Mouse (Mus musculus) midbrain, postnatal 0 days (tissue): ENCODE measurements around the gene Olfr120. TPM values are rescaled to one million over a fixed set of nuclear protein-coding genes. Genes with fewer than 3 reads are reported as not detected.
"Not testable (repeated sequence)": the region's sequence is repeated elsewhere in the genome, so short reads cannot be mapped to it uniquely, and the experiment has no call there.

Experiments used
- ATAC-seq: fragments of 200-750 bp; cut with Nextera tagmentation; 2 replicates; pipeline ENCODE4 v1.8.0; 2017; ENCODE audit warnings: moderate number of reproducible peaks, mild to moderate bottlenecking, moderate TSS enrichment, moderate library complexity; ENCODE audit not compliant: low FRiP score
- DNase-seq: peaks from one replicate; pipeline ENCODE4 v3.0.0-alpha.2; 2015; ENCODE audit warnings: low spot score
- H3K27ac ChIP-seq: fragments of 300-500 bp; sonication (generic); 2 replicates; pipeline ENCODE4 v1.5.1; 2014; ENCODE audit warnings: low read depth, mild to moderate bottlenecking, low read length, mixed read lengths
- H3K27me3 ChIP-seq: fragments of 300-500 bp; sonication (generic); 2 replicates; pipeline ENCODE4 v1.6.1; 2014; ENCODE audit warnings: low read length, control low read depth, mixed read lengths; ENCODE audit not compliant: insufficient read depth
- H3K36me3 ChIP-seq: fragments of 300-500 bp; sonication (generic); 2 replicates; pipeline ENCODE4 v1.6.1; 2014; ENCODE audit warnings: low read length, control low read depth, mixed read lengths; ENCODE audit not compliant: insufficient read depth
- H3K4me1 ChIP-seq: fragments of 300-500 bp; sonication (generic); 2 replicates; pipeline ENCODE4 v1.6.1; 2014; ENCODE audit warnings: mild to moderate bottlenecking, control low read depth, antibody characterized with exemption, low read length, mixed read lengths; ENCODE audit not compliant: insufficient read depth
- H3K4me2 ChIP-seq: fragments of 300-500 bp; sonication (generic); 2 replicates; pipeline ENCODE4 v1.6.1; 2014; ENCODE audit warnings: low read depth, mild to moderate bottlenecking, low read length, mixed read lengths; ENCODE audit not compliant: poor library complexity, severe bottlenecking
- H3K4me3 ChIP-seq: fragments of 300-500 bp; sonication (generic); 2 replicates; pipeline ENCODE4 v1.5.1; 2014; ENCODE audit warnings: low read depth, mild to moderate bottlenecking, low read length, moderate library complexity
- H3K9ac ChIP-seq: fragments of 300-500 bp; sonication (generic); replicated peaks from 2 replicates; pipeline ENCODE4 v1.6.1; 2014; ENCODE audit warnings: mild to moderate bottlenecking, low read length, moderate library complexity, mixed read lengths; ENCODE audit not compliant: poor library complexity, severe bottlenecking
- H3K9me3 ChIP-seq: fragments of 300-500 bp; sonication (generic); 2 replicates; pipeline ENCODE4 v1.6.1; 2016; ENCODE audit warnings: low read length, control low read depth
- CTCF ChIP-seq: IDR thresholded peaks from 2 replicates; pipeline ENCODE4 v1.5.1; 2016; ENCODE audit warnings: antibody characterized with exemption, mild to moderate bottlenecking
- WGBS: fragments of 180-500 bp; shearing (Covaris S2); extraction: QIAGEN DNeasy Blood & Tissue Kit; methylation state at CpG from one replicate; pipeline ENCODE4 v1.1.7; 2014; 5-methylcytosine and 5-hydroxymethylcytosine counted together
- polyA plus RNA-seq: library from polyadenylated mRNA; unstranded; fragments of >200 nt; fragmentation: Nextera tagmentation; extraction: Ambion mirVana; gene quantifications from 2 replicates; pipeline ENCODE4 v1.2.1, GENCODE M21; 2015
- total RNA-seq: library from RNA; depleted of rRNA; stranded (reverse); fragments of >200 nt; gene quantifications from 2 replicates; pipeline ENCODE4 v1.2.3, GENCODE M21; 2014; rRNA removed

Olfr120 gene
- total RNA-seq (not detected in 2 replicates), polyA plus RNA-seq (not detected in 2 replicates)

DNA sequence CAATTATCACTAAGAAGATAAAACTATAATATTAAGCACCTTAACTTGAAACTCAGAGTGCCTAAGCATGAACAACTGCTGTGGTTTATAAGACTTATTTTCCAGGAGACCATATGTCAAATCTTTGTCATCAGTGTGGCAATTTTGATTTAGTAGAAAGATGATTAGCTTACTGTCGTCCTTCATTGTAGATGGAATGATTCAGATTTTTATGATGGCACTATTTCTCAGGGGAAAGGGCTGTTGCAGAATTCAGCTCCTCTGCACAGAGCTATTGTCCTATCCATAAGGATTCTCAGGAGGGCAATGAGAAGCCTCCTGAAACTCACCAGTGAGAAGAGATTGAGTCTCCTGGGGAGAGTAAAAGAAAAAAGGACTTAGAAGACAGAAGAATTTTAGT lies at the start of gene Olfr120:
Gene Olfr120, plus strand, starts transcription at position 301 of the 400 bp plus-strand sequence.
- Histone ChIP-seq H3K9ac (no peak within 1 kb of the TSS), H3K27ac (no peak within 1 kb of the TSS), H3K4me1 (no peaks in the 10 kb centered on the region), H3K27me3 (no peaks in the 10 kb centered on the region), H3K4me2 (no peak within 1 kb of the TSS), H3K4me3 (no peak within 1 kb of the TSS), H3K36me3 (no peaks in the 10 kb centered on the region), H3K9me3 (no peaks in the 10 kb centered on the region)
- no peak for ATAC-seq
- no peak for TF ChIP-seq CTCF
- WGBS: 70% methylated on average over 1 of the region's 1 CpGs
- DNase-seq: no peak

DNA sequence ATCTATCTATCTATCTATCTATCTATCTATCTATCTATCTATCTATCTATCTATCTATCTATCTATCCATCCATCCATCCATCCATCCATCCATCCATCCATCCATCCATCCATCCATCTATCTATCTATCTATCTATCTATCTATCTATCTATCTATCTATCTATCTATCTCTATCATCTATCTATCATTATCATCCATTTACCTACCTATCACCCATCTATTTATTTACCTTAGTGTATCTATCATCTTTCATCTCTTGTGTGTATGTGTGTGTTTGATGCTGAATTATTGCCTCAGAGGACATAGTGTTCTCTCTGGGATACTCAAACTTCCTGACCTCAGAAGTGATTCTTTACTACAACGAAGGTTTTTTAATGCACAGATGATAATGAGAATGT lies 25.3 kb upstream of the Olfr120 start, which contains the start of gene Olfr119:
Gene Olfr119, plus strand, starts transcription at position 301 of the 400 bp plus-strand sequence.
- H3K27ac ChIP-seq, H3K27me3 ChIP-seq, H3K4me1 ChIP-seq, H3K9me3 ChIP-seq, H3K9ac ChIP-seq, ATAC-seq, DNase-seq, H3K4me3 ChIP-seq, H3K4me2 ChIP-seq, H3K36me3 ChIP-seq: not testable (repeated sequence)
- 68% methylated on average over 1 of the region's 1 CpGs for WGBS

GRCm38 (mm10) chr17:37738070-37738469 lies 16.5 kb downstream of the Olfr120 start:
- DNase-seq (no peak), ATAC-seq (no peak)
- H3K4me1 ChIP-seq: no peaks in the 10 kb centered on the region
- H3K9ac ChIP-seq: no peak overlapping the region
- TF ChIP-seq CTCF: no peak
- H3K4me2 ChIP-seq: no peak overlapping the region
- H3K9me3 ChIP-seq: no peaks in the 10 kb centered on the region
- H3K27me3 ChIP-seq: no peaks in the 10 kb centered on the region
- H3K4me3 ChIP-seq: no peak overlapping the region
- WGBS: 57% methylated on average over 7 of the region's 7 CpGs
- H3K36me3 ChIP-seq: no peaks in the 10 kb centered on the region
- H3K27ac ChIP-seq: no peak overlapping the region

GRCm38 (mm10) chr17:37768307-37768706 lies 46.7 kb downstream of the Olfr120 start, which contains the start of gene Olfr122:
Olfr122 (plus strand) TSS chr17:37768607.
- Histone ChIP-seq H3K36me3 (no peaks in the 10 kb centered on the region), H3K4me3 (no peak within 1 kb of the TSS), H3K27ac (no peak within 1 kb of the TSS), H3K4me2 (no peak within 1 kb of the TSS), H3K27me3 (no peaks in the 10 kb centered on the region), H3K4me1 (no peaks in the 10 kb centered on the region), H3K9me3 (no peaks in the 10 kb centered on the region; the same call in 1 of the 2 replicates), H3K9ac (no peak within 1 kb of the TSS)
- WGBS: 87% methylated on average over 4 of the region's 4 CpGs
- ATAC-seq (no peak), DNase-seq (no peak)
- TF ChIP-seq CTCF: no peak

Other genes starting within 250 kb of the Olfr120 start
- not detected in 2 replicates for gene H2-M2, start 238.3 kb upstream of the Olfr120 start, total RNA-seq
- gene H2-M2, start 238.3 kb upstream of the Olfr120 start, polyA plus RNA-seq: not detected in 2 replicates
- not detected in 2 replicates for gene Olfr110, start 229.3 kb upstream of the Olfr120 start, total RNA-seq
- gene Olfr110, start 229.3 kb upstream of the Olfr120 start, polyA plus RNA-seq: not detected in 2 replicates
- 0.14 TPM in 1 of 2 replicates, not detected in the other for gene Olfr111, start 213.8 kb upstream of the Olfr120 start, total RNA-seq
- gene Olfr111, start 213.8 kb upstream of the Olfr120 start, polyA plus RNA-seq: not detected in 2 replicates
- not detected in 2 replicates for gene Olfr112, start 152.4 kb upstream of the Olfr120 start, total RNA-seq
- not detected in 2 replicates for gene Olfr112, start 152.4 kb upstream of the Olfr120 start, polyA plus RNA-seq
- not detected in 2 replicates for gene Olfr113, start 144.1 kb upstream of the Olfr120 start, total RNA-seq
- gene Olfr113, start 144.1 kb upstream of the Olfr120 start, polyA plus RNA-seq: not detected in 2 replicates
- gene Olfr114, start 129.1 kb upstream of the Olfr120 start, total RNA-seq: not detected in 2 replicates
- gene Olfr114, start 129.1 kb upstream of the Olfr120 start, polyA plus RNA-seq: not detected in 2 replicates
- not detected in 2 replicates for gene Olfr115, start 94.7 kb upstream of the Olfr120 start, total RNA-seq
- not detected in 2 replicates for gene Olfr115, start 94.7 kb upstream of the Olfr120 start, polyA plus RNA-seq
- not detected in 2 replicates for gene Olfr116, start 94.6 kb upstream of the Olfr120 start, total RNA-seq
- gene Olfr116, start 94.6 kb upstream of the Olfr120 start, polyA plus RNA-seq: not detected in 2 replicates
- gene Olfr117, start 58.0 kb upstream of the Olfr120 start, total RNA-seq: not detected in 2 replicates
- not detected in 2 replicates for gene Olfr117, start 58.0 kb upstream of the Olfr120 start, polyA plus RNA-seq
- gene Olfr118, start 54.8 kb upstream of the Olfr120 start, total RNA-seq: not detected in 2 replicates
- not detected in 2 replicates for gene Olfr118, start 54.8 kb upstream of the Olfr120 start, polyA plus RNA-seq
- not detected in 2 replicates for gene Olfr119, start 25.2 kb upstream of the Olfr120 start, total RNA-seq
- not detected in 2 replicates for gene Olfr119, start 25.2 kb upstream of the Olfr120 start, polyA plus RNA-seq
- not detected in 2 replicates for gene Olfr121, start 27.0 kb downstream of the Olfr120 start, total RNA-seq
- not detected in 2 replicates for gene Olfr121, start 27.0 kb downstream of the Olfr120 start, polyA plus RNA-seq
- not detected in 2 replicates for gene Olfr122, start 46.8 kb downstream of the Olfr120 start, total RNA-seq
- gene Olfr122, start 46.8 kb downstream of the Olfr120 start, polyA plus RNA-seq: not detected in 2 replicates
- not detected in 2 replicates for gene Olfr123, start 71.7 kb downstream of the Olfr120 start, total RNA-seq
- not detected in 2 replicates for gene Olfr123, start 71.7 kb downstream of the Olfr120 start, polyA plus RNA-seq
- gene Olfr124, start 78.1 kb downstream of the Olfr120 start, total RNA-seq: not detected in 2 replicates
- gene Olfr124, start 78.1 kb downstream of the Olfr120 start, polyA plus RNA-seq: not detected in 2 replicates
- not detected in 2 replicates for gene Olfr125, start 111.1 kb downstream of the Olfr120 start, total RNA-seq
- gene Olfr125, start 111.1 kb downstream of the Olfr120 start, polyA plus RNA-seq: not detected in 2 replicates
- not detected in 2 replicates for gene Olfr126, start 125.7 kb downstream of the Olfr120 start, total RNA-seq
- gene Olfr126, start 125.7 kb downstream of the Olfr120 start, polyA plus RNA-seq: not detected in 2 replicates
- not detected in 2 replicates for gene Olfr127, start 178.6 kb downstream of the Olfr120 start, total RNA-seq
- not detected in 2 replicates for gene Olfr127, start 178.6 kb downstream of the Olfr120 start, polyA plus RNA-seq
- gene Olfr128, start 198.7 kb downstream of the Olfr120 start, total RNA-seq: not detected in 2 replicates
- not detected in 2 replicates for gene Olfr128, start 198.7 kb downstream of the Olfr120 start, polyA plus RNA-seq
- gene Olfr761, start 231.3 kb downstream of the Olfr120 start, total RNA-seq: not detected in 2 replicates
- not detected in 2 replicates for gene Olfr761, start 231.3 kb downstream of the Olfr120 start, polyA plus RNA-seq